Mouse (Mus musculus): ENCODE measurements around the gene Stap2. TPM values are rescaled to one million over a fixed set of nuclear protein-coding genes. Genes with fewer than 3 reads are reported as not detected.

Gene Stap2
- polyA plus RNA-seq (2014; fragmentation: Nextera tagmentation; extraction: Ambion mirVana): 5.6 and 6.0 TPM in 2 replicates

GRCm38 (mm10) chr17:56005415-56006061, at the start of gene Stap2, which contains the start of gene Mpnd:
TSS of gene Stap2 (minus strand) at chr17:56005584.
TSS of gene Mpnd (plus strand) at chr17:56005711.
- Histone ChIP-seq H3K4me1 (replicated peaks; ENCODE audit: control insufficient read depth, insufficient read depth, low read length) (peaks cover 13% of the 10 kb centered on the region), H3K27me3 (ENCODE audit: control insufficient read depth, insufficient read depth, low read length) (peaks cover 4% of the 10 kb centered on the region; the same call in 1 of the 2 replicates), H3K27ac (no peak within 1 kb of the TSS), H3K9me3 (ENCODE audit: control insufficient read depth, low read length) (no peaks in the 10 kb centered on the region), H3K4me2 (replicated peaks) (no peak within 1 kb of the TSS), H3K36me3 (replicated peaks; ENCODE audit: control insufficient read depth, insufficient read depth) (peaks cover 1% of the 10 kb centered on the region; the same call in 1 of the 2 replicates), H3K4me3 (replicated peaks; ENCODE audit: low read length) (no peak within 1 kb of the TSS), H3K9ac (no peak within 1 kb of the TSS)
- DNase-seq (ENCODE audit: low spot score): peak; percentile 71
- 58% methylated on average over 13 of the region's 13 CpGs for WGBS
- no peak for ATAC-seq (ENCODE audit: low FRiP score)

GRCm38 (mm10) chr17:56054938-56055337, 49.6 kb upstream of the Stap2 start:
- H3K4me2 ChIP-seq (replicated peaks): no peak overlapping the region
- H3K9ac ChIP-seq: no peak overlapping the region
- no peak for DNase-seq (ENCODE audit: low spot score)
- no peaks in the 10 kb centered on the region for H3K9me3 ChIP-seq (ENCODE audit: control insufficient read depth, low read length)
- H3K36me3 ChIP-seq (replicated peaks; ENCODE audit: control insufficient read depth, insufficient read depth): peaks cover 12% of the 10 kb centered on the region
- no peak overlapping the region for H3K4me3 ChIP-seq (replicated peaks; ENCODE audit: low read length)
- H3K27me3 ChIP-seq (ENCODE audit: control insufficient read depth, insufficient read depth, low read length): no peaks in the 10 kb centered on the region
- H3K4me1 ChIP-seq (replicated peaks; ENCODE audit: control insufficient read depth, insufficient read depth, low read length): no peaks in the 10 kb centered on the region
- ATAC-seq (ENCODE audit: low FRiP score): no peak
- no peak overlapping the region for H3K27ac ChIP-seq

GRCm38 (mm10) chr17:56051369-56051768, 46.0 kb upstream of the Stap2 start:
- no peaks in the 10 kb centered on the region for H3K4me1 ChIP-seq (replicated peaks; ENCODE audit: control insufficient read depth, insufficient read depth, low read length)
- no peak overlapping the region for H3K4me2 ChIP-seq (replicated peaks)
- no peak overlapping the region for H3K9ac ChIP-seq
- no peak overlapping the region for H3K4me3 ChIP-seq (replicated peaks; ENCODE audit: low read length)
- H3K36me3 ChIP-seq (replicated peaks; ENCODE audit: control insufficient read depth, insufficient read depth): peaks cover 14% of the 10 kb centered on the region; the same call in 1 of the 2 replicates
- 90% methylated on average over 5 of the region's 5 CpGs for WGBS
- DNase-seq (ENCODE audit: low spot score): no peak
- H3K27ac ChIP-seq: no peak overlapping the region
- no peak for ATAC-seq (ENCODE audit: low FRiP score)
- H3K27me3 ChIP-seq (ENCODE audit: control insufficient read depth, insufficient read depth, low read length): no peaks in the 10 kb centered on the region
- H3K9me3 ChIP-seq (ENCODE audit: control insufficient read depth, low read length): no peaks in the 10 kb centered on the region

- DNase-seq (ENCODE audit: low spot score): no peak
- Histone ChIP-seq H3K27ac (no peak overlapping the region), H3K36me3 (replicated peaks; ENCODE audit: control insufficient read depth, insufficient read depth) (no peaks in the 10 kb centered on the region), H3K4me1 (replicated peaks; ENCODE audit: control insufficient read depth, insufficient read depth, low read length) (peaks cover 9% of the 10 kb centered on the region; the same call in 1 of the 2 replicates), H3K9me3 (ENCODE audit: control insufficient read depth, low read length) (no peaks in the 10 kb centered on the region), H3K9ac (peak overlapping the region; percentile 59), H3K4me2 (replicated peaks) (peak overlapping the region; percentile 90), H3K27me3 (ENCODE audit: control insufficient read depth, insufficient read depth, low read length) (no peaks in the 10 kb centered on the region), H3K4me3 (replicated peaks; ENCODE audit: low read length) (peak overlapping the region; percentile 61)
- no peak for ATAC-seq (ENCODE audit: low FRiP score)
- WGBS: 3% methylated on average over 12 of the region's 12 CpGs
Measured at GRCm38 (mm10) chr17:56040857-56041163, 35.4 kb upstream of the Stap2 start.

- WGBS: under 1% methylated on average over 68 of the region's 68 CpGs
- Histone ChIP-seq H3K27ac (peak within 1 kb of the TSS; percentile 59), H3K4me2 (replicated peaks) (peak within 1 kb of the TSS; percentile 90), H3K9me3 (ENCODE audit: control insufficient read depth, low read length) (no peaks in the 10 kb centered on the region), H3K4me3 (replicated peaks; ENCODE audit: low read length) (peak within 1 kb of the TSS; percentile 61), H3K9ac (peak within 1 kb of the TSS; percentile 59), H3K27me3 (ENCODE audit: control insufficient read depth, insufficient read depth, low read length) (no peaks in the 10 kb centered on the region), H3K4me1 (replicated peaks; ENCODE audit: control insufficient read depth, insufficient read depth, low read length) (peaks cover 14% of the 10 kb centered on the region; the same call in 1 of the 2 replicates), H3K36me3 (replicated peaks; ENCODE audit: control insufficient read depth, insufficient read depth) (no peaks in the 10 kb centered on the region)
- DNase-seq (ENCODE audit: low spot score) (peak; percentile 99), ATAC-seq (ENCODE audit: low FRiP score) (peak; percentile 87)
Measured at GRCm38 (mm10) chr17:56040030-56040856, 34.9 kb upstream of the Stap2 start, which contains the start of gene Chaf1a. TSS of gene Chaf1a (plus strand) at chr17:56040439.

- no peaks in the 10 kb centered on the region for H3K9me3 ChIP-seq (ENCODE audit: control insufficient read depth, low read length)
- WGBS: 81% methylated on average over 4 of the region's 4 CpGs
- peak overlapping the region; percentile 61 for H3K4me3 ChIP-seq (replicated peaks; ENCODE audit: low read length)
- DNase-seq (ENCODE audit: low spot score) (no peak), ATAC-seq (ENCODE audit: low FRiP score) (no peak)
- no peak overlapping the region for H3K27ac ChIP-seq
- H3K9ac ChIP-seq: no peak overlapping the region
- H3K27me3 ChIP-seq (ENCODE audit: control insufficient read depth, insufficient read depth, low read length): no peaks in the 10 kb centered on the region
- H3K36me3 ChIP-seq (replicated peaks; ENCODE audit: control insufficient read depth, insufficient read depth): peaks cover 5% of the 10 kb centered on the region
- peak overlapping the region; percentile 90; the same call in 1 of the 2 replicates for H3K4me2 ChIP-seq (replicated peaks)
- peaks cover 19% of the 10 kb centered on the region; the same call in 1 of the 2 replicates for H3K4me1 ChIP-seq (replicated peaks; ENCODE audit: control insufficient read depth, insufficient read depth, low read length)
Measured at GRCm38 (mm10) chr17:56039345-56039744, 34.0 kb upstream of the Stap2 start.

GRCm38 (mm10) chr17:56038583-56039261, 33.3 kb upstream of the Stap2 start:
- Histone ChIP-seq H3K27ac (no peak overlapping the region), H3K9me3 (ENCODE audit: control insufficient read depth, low read length) (no peaks in the 10 kb centered on the region), H3K9ac (no peak overlapping the region), H3K4me1 (replicated peaks; ENCODE audit: control insufficient read depth, insufficient read depth, low read length) (peaks cover 19% of the 10 kb centered on the region; the same call in 1 of the 2 replicates), H3K4me2 (replicated peaks) (no peak overlapping the region), H3K36me3 (replicated peaks; ENCODE audit: control insufficient read depth, insufficient read depth) (peaks cover 11% of the 10 kb centered on the region), H3K4me3 (replicated peaks; ENCODE audit: low read length) (no peak overlapping the region), H3K27me3 (ENCODE audit: control insufficient read depth, insufficient read depth, low read length) (no peaks in the 10 kb centered on the region)
- WGBS: 88% methylated on average over 8 of the region's 8 CpGs
- ATAC-seq (ENCODE audit: low FRiP score) (no peak), DNase-seq (ENCODE audit: low spot score) (no peak)

- DNase-seq (ENCODE audit: low spot score): no peak
- peaks cover 19% of the 10 kb centered on the region; the same call in 1 of the 2 replicates for H3K4me1 ChIP-seq (replicated peaks; ENCODE audit: control insufficient read depth, insufficient read depth, low read length)
- peaks cover 27% of the 10 kb centered on the region for H3K36me3 ChIP-seq (replicated peaks; ENCODE audit: control insufficient read depth, insufficient read depth)
- peak overlapping the region; percentile 61 for H3K4me2 ChIP-seq (replicated peaks)
- peak overlapping the region; percentile 94; the same call in 1 of the 2 replicates for H3K4me3 ChIP-seq (replicated peaks; ENCODE audit: low read length)
- no peaks in the 10 kb centered on the region for H3K27me3 ChIP-seq (ENCODE audit: control insufficient read depth, insufficient read depth, low read length)
- WGBS: 37% methylated on average over 13 of the region's 13 CpGs
- peak; percentile 23 for ATAC-seq (ENCODE audit: low FRiP score)
- H3K27ac ChIP-seq: no peak overlapping the region
- H3K9me3 ChIP-seq (ENCODE audit: control insufficient read depth, low read length): no peaks in the 10 kb centered on the region
- H3K9ac ChIP-seq: peak overlapping the region; percentile 18
Measured at GRCm38 (mm10) chr17:56036901-56037287, 31.5 kb upstream of the Stap2 start.

Measured in hindbrain, embryonic 14.5 days (tissue).